Mouse (Mus musculus) forebrain, embryonic 11.5 days (tissue): ENCODE data around the gene Lsm14a. TPM values are rescaled to one million over a fixed set of nuclear protein-coding genes. Genes with fewer than 3 reads are reported as not detected.

ENCODE experiments used
- ATAC-seq: fragments of 200-750 bp; cut with Nextera tagmentation; replicated peaks from 2 replicates; pipeline ENCODE4 v1.8.0; 2017; ENCODE audit warnings: moderate TSS enrichment; ENCODE audit not compliant: low FRiP score
- DNase-seq: peaks from one replicate; pipeline ENCODE4 v3.0.0-alpha.2; 2017; ENCODE audit warnings: low spot score
- H3K27ac ChIP-seq: fragments of 300-500 bp; sonication (generic); 2 replicates; pipeline ENCODE4 v1.5.1; 2014; ENCODE audit warnings: low read depth, low read length
- H3K27me3 ChIP-seq: fragments of 300-500 bp; sonication (generic); 2 replicates; pipeline ENCODE4 v1.6.1; 2014; ENCODE audit warnings: mild to moderate bottlenecking, low read length, mixed read lengths; ENCODE audit not compliant: control insufficient read depth, insufficient read depth
- H3K36me3 ChIP-seq: fragments of 300-500 bp; sonication (generic); 2 replicates; pipeline ENCODE4 v1.6.1; 2014; ENCODE audit warnings: mild to moderate bottlenecking, low read length, moderate library complexity, mixed read lengths; ENCODE audit not compliant: control insufficient read depth, insufficient read depth
- H3K4me1 ChIP-seq: fragments of 300-500 bp; sonication (generic); replicated peaks from 2 replicates; pipeline ENCODE4 v1.6.1; 2014; ENCODE audit warnings: low read length, mixed read lengths; ENCODE audit not compliant: control insufficient read depth, insufficient read depth
- H3K4me2 ChIP-seq: fragments of 300-500 bp; sonication (generic); 2 replicates; pipeline ENCODE4 v1.6.1; 2014; ENCODE audit warnings: low read depth, mild to moderate bottlenecking, low read length, moderate library complexity, mixed read lengths; ENCODE audit not compliant: severe bottlenecking
- H3K4me3 ChIP-seq: fragments of 300-500 bp; sonication (generic); 2 replicates; pipeline ENCODE4 v1.5.1; 2014; ENCODE audit warnings: low read depth, low read length
- H3K9ac ChIP-seq: fragments of 300-500 bp; sonication (generic); 2 replicates; pipeline ENCODE4 v1.6.1; 2014; ENCODE audit warnings: low read length
- H3K9me3 ChIP-seq: fragments of 300-500 bp; sonication (generic); 2 replicates; pipeline ENCODE4 v1.6.1; 2016; ENCODE audit warnings: low read length, mixed read lengths; ENCODE audit not compliant: control insufficient read depth
- WGBS: fragments of 180-500 bp; shearing (Covaris S2); extraction: QIAGEN DNeasy Blood & Tissue Kit; methylation state at CpG from one replicate; pipeline ENCODE4 v1.1.7; 2014; 5-methylcytosine and 5-hydroxymethylcytosine counted together
- polyA plus RNA-seq: library from polyadenylated mRNA; unstranded; fragments of >200 nt; fragmentation: Nextera tagmentation; extraction: Ambion mirVana; gene quantifications from 2 replicates; pipeline ENCODE4 v1.2.1, GENCODE M21; 2014

Lsm14a gene
- polyA plus RNA-seq, 1 experiment from 2014 or later, result 66.8 TPM

- Histone ChIP-seq H3K4me3 (peak overlapping the region; percentile 78), H3K27me3 (no peaks in the 10 kb centered on the region), H3K9ac (peak overlapping the region; percentile 99), H3K4me1 (peaks cover 6% of the 10 kb centered on the region), H3K9me3 (no peaks in the 10 kb centered on the region), H3K4me2 (peak overlapping the region; percentile 93), H3K27ac (peak overlapping the region; percentile 96), H3K36me3 (no peaks in the 10 kb centered on the region)
- under 1% methylated on average over 58 of the region's 64 CpGs for WGBS
- ATAC-seq (peak; percentile 29; the same call in 1 of the 2 replicates), DNase-seq (peak; percentile 78)
These were observed 4.5 kb downstream of the Lsm14a start for GRCm38 (mm10) chr7:34388445-34389276.

- Histone ChIP-seq H3K36me3 (no peaks in the 10 kb centered on the region), H3K27me3 (no peaks in the 10 kb centered on the region), H3K4me3 (peak overlapping the region; percentile 78), H3K9me3 (no peaks in the 10 kb centered on the region), H3K4me2 (peak overlapping the region; percentile 93), H3K4me1 (peaks cover 6% of the 10 kb centered on the region), H3K27ac (no peak overlapping the region), H3K9ac (peak overlapping the region; percentile 99)
- no peak for ATAC-seq
- no peak for DNase-seq
- WGBS, result 5% methylated on average over 5 of the region's 5 CpGs
These were observed 5.2 kb downstream of the Lsm14a start for GRCm38 (mm10) chr7:34387784-34388444.

DNA sequence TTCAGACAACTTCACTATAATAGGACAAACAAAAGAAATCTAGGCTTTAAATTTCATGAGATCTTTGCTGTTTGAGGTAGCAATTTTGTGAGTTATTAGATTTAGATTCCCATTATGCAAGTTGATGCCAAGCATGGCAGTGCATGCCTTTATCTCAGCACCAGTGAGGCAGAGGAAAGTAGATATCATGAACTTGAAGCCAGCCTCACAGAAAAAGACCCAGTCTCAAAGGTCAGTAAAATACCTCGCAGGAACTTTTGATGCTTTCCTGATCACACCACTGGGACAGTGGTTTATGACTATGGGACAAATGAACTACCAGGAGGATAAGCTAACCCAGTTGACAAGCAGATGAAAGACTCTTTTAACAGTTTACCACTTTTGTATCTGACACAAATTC lies 10.3 kb downstream of the Lsm14a start:
- Histone ChIP-seq H3K27me3 (no peaks in the 10 kb centered on the region), H3K9ac (no peak overlapping the region), H3K4me2 (no peak overlapping the region), H3K9me3 (no peaks in the 10 kb centered on the region), H3K36me3 (no peaks in the 10 kb centered on the region), H3K4me3 (no peak overlapping the region), H3K27ac (no peak overlapping the region), H3K4me1 (peaks cover 4% of the 10 kb centered on the region)
- no peak for ATAC-seq
- 83% methylated on average over 1 of the region's 1 CpGs for WGBS
- DNase-seq, result no peak

- no peaks in the 10 kb centered on the region for H3K9me3 ChIP-seq
- DNase-seq (no peak), ATAC-seq (no peak)
- peaks cover 3% of the 10 kb centered on the region for H3K4me1 ChIP-seq
- WGBS, result 90% methylated on average over 5 of the region's 5 CpGs
- H3K27me3 ChIP-seq, result no peaks in the 10 kb centered on the region
- no peak overlapping the region for H3K9ac ChIP-seq
- H3K27ac ChIP-seq, result no peak overlapping the region
- H3K4me2 ChIP-seq, result no peak overlapping the region
- no peaks in the 10 kb centered on the region; the same call in 1 of the 2 replicates for H3K36me3 ChIP-seq
- no peak overlapping the region for H3K4me3 ChIP-seq
These were observed 11.4 kb downstream of the Lsm14a start for GRCm38 (mm10) chr7:34381733-34382132.

DNA sequence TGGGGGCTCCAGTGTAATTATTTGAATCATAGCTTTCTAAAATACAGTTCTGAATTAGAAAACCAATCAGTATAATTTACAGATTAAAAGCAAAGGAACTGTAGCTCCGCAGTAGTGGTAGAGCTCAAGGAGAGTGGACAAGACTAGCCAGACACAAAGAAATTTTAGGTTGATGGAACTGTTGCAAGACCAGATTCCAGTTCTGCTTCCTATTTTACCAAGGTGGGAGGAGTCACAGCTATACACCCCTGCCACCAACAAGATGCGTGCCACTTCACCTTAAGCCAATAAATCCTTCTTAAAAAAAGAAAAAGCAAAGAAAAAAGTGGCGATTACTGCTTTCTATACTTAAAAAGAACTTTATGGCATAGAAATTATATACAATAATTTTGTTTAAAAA lies 12.8 kb downstream of the Lsm14a start:
- no peaks in the 10 kb centered on the region; the same call in 1 of the 2 replicates for H3K36me3 ChIP-seq
- WGBS, result 96% methylated on average over 3 of the region's 3 CpGs
- no peak overlapping the region for H3K4me3 ChIP-seq
- H3K9me3 ChIP-seq, result no peaks in the 10 kb centered on the region
- DNase-seq (no peak), ATAC-seq (no peak)
- no peak overlapping the region for H3K27ac ChIP-seq
- H3K4me1 ChIP-seq, result no peaks in the 10 kb centered on the region; the same call in 1 of the 2 replicates
- H3K4me2 ChIP-seq, result no peak overlapping the region
- H3K9ac ChIP-seq, result no peak overlapping the region
- no peaks in the 10 kb centered on the region for H3K27me3 ChIP-seq

GRCm38 (mm10) chr7:34373906-34374305 lies 19.2 kb downstream of the Lsm14a start:
- Histone ChIP-seq H3K27ac (no peak overlapping the region), H3K4me3 (no peak overlapping the region), H3K4me1 (no peaks in the 10 kb centered on the region), H3K4me2 (no peak overlapping the region), H3K9me3 (no peaks in the 10 kb centered on the region), H3K36me3 (peaks cover 10% of the 10 kb centered on the region), H3K27me3 (no peaks in the 10 kb centered on the region), H3K9ac (no peak overlapping the region)
- no peak for ATAC-seq
- DNase-seq, result no peak
- WGBS, result 81% methylated on average over 1 of the region's 1 CpGs

DNA sequence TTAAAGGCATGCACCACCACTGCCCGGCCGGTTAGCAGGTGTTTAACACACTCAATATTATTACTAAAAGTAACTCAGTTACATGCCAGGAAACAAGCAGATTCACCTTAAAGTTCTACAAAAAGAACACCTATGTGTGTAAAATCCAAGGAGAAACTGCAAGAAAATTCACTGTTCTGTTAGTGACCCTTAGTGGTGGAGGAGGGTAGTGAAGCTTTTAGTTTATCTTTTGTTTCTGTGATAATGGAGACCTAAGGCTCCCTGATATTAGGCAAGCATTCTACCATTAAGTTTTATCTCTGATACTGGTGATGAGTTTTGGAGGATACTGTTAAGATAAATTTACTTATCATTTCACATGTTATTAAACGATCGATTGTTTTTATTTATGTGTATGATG lies 37.5 kb downstream of the Lsm14a start:
- no peak overlapping the region for H3K9ac ChIP-seq
- no peak overlapping the region for H3K4me3 ChIP-seq
- no peak overlapping the region for H3K4me2 ChIP-seq
- H3K27me3 ChIP-seq, result no peaks in the 10 kb centered on the region
- DNase-seq (no peak), ATAC-seq (no peak)
- H3K9me3 ChIP-seq, result no peaks in the 10 kb centered on the region
- H3K27ac ChIP-seq, result no peak overlapping the region
- H3K4me1 ChIP-seq, result no peaks in the 10 kb centered on the region
- WGBS, result 95% methylated on average over 4 of the region's 4 CpGs
- H3K36me3 ChIP-seq, result peaks cover 9% of the 10 kb centered on the region; the same call in 1 of the 2 replicates

DNA sequence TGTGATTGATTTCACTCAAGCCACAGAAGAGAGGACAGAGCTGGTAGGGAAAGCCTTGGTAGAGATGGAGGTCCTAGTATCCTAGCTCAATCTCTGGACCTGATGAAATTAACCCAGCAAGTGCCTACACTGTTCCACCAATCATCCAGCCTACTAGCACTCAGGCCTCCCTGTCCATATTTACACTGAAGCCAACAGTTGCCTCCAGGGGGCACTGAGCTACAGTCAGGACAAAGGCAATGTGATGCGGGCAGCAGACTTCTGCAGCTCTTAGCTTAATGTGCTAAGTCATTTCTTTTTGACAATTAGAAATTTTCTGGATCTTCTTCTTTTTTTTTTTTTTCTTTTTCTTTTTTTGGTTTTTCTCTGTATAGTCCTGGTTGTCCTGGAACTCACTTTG lies 41.1 kb downstream of the Lsm14a start:
- WGBS, result 90% methylated on average over 1 of the region's 1 CpGs
- no peaks in the 10 kb centered on the region for H3K9me3 ChIP-seq
- DNase-seq (no peak), ATAC-seq (no peak)
- no peaks in the 10 kb centered on the region for H3K4me1 ChIP-seq
- no peak overlapping the region for H3K27ac ChIP-seq
- no peak overlapping the region for H3K9ac ChIP-seq
- H3K4me3 ChIP-seq, result no peak overlapping the region
- no peak overlapping the region for H3K4me2 ChIP-seq
- peaks cover 7% of the 10 kb centered on the region; the same call in 1 of the 2 replicates for H3K36me3 ChIP-seq
- no peaks in the 10 kb centered on the region for H3K27me3 ChIP-seq
